Mouse (Mus musculus): ENCODE data around the gene Olfr427. TPM values are rescaled to one million over a fixed set of nuclear protein-coding genes. Genes with fewer than 3 reads are reported as not detected.

The Olfr427 gene
- polyA plus RNA-seq, 1 experiment from 2014 or later: not detected

DNA sequence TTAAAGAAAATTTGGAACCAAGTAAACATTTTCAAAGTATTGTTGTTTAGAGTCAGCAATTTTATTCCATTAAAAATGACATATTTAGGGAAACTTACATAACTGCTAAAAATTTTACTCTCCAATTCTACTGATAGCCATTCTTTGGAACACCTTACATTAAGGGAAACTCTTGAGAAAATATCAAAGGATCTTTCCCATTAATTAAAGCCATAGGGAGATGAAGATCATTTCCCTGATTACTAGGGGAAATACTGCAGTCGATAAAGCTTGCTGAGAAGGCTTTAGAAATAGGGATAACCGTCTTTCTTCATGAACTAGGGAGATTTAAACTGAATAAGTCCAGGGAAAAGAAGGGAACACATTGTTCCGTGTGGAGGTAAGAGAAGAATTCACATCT, 34.5 kb downstream of the Olfr427 start, which contains the start of gene Olfr424:
Gene Olfr424, plus strand, starts transcription at position 301 of the 400 bp plus-strand sequence.
- Histone ChIP-seq H3K27ac (replicated peaks) (no peak within 1 kb of the TSS), H3K4me3 (no peak within 1 kb of the TSS), H3K4me1 (0 out of 2 replicates have a peak, but pooled peaks cover 3% of the 10 kb centered on the region), H3K9ac (replicated peaks) (no peak within 1 kb of the TSS), H3K27me3 (no peaks in the 10 kb centered on the region), H3K9me3 (no peaks in the 10 kb centered on the region), H3K4me2 (replicated peaks) (no peak within 1 kb of the TSS), H3K36me3 (no peaks in the 10 kb centered on the region)
- no peak for ATAC-seq (ENCODE audit: low FRiP score, low read depth)
- 78% methylated on average over 3 of the region's 3 CpGs for WGBS

DNA sequence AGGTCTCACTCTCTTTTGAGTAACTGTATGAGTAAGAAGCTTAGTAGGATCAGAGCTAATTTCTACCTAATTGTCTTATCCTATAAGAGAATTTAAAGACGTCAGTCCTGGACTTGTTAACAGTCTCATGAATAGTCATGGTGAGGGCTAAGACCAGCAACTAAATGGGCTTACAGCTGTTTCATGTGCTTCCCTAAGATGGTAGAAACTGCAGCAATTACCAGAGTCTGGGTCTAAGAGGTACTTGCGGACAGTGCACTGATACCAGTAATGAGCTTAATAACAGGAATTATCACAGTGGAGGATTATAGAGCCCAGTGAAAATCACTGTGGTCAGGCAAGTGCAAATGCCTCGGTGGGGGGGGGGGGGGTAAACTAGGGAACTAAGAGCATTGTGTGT, 35.3 kb downstream of the Olfr427 start:
- Histone ChIP-seq H3K36me3 (no peaks in the 10 kb centered on the region), H3K9me3 (no peaks in the 10 kb centered on the region), H3K4me3 (no peak overlapping the region), H3K4me2 (replicated peaks) (no peak overlapping the region), H3K27me3 (no peaks in the 10 kb centered on the region), H3K4me1 (0 out of 2 replicates have a peak, but pooled peaks cover 3% of the 10 kb centered on the region), H3K9ac (replicated peaks) (no peak overlapping the region), H3K27ac (replicated peaks) (no peak overlapping the region)
- no peak for ATAC-seq (ENCODE audit: low FRiP score, low read depth)
- WGBS: 40% methylated on average over 3 of the region's 3 CpGs

DNA sequence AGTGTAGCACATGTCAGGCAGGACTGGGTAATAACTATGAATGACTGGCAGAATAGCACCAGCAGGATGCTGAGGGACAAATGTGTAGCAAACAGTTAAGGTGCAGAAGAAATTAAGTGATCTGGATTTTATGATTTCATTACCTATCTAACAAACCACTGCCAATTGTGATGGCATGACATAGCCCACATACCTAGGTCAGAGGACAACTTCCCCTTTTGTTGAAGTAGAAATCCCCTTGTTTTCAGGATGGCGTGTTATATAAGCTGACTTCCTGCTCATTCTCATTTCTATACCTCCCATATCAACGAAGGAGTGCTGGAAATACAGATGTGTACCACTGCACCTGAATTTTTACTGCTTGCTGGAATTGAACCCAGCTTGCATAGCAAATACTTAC, 44.7 kb downstream of the Olfr427 start:
- no peak overlapping the region for H3K4me2 ChIP-seq (replicated peaks)

DNA sequence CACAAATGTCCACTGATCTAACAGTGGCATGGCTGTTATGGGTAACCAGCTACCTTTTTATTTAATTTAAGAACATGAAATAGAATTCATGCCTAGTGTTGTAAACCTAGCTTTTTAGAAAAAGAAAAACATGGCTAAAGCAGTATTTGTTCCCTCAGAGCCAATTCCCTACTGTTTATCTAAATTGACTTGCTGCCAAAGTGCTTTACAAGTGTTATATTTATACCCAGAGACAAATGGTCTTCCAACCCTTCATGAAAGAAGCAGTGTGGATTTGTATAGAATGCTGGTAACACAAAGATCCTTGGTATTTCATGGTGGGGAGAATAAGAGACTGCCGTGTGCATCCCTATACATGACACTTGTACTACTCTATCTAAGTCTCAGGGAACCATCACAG, 50.0 kb downstream of the Olfr427 start:
- Histone ChIP-seq H3K4me2 (replicated peaks) (no peak overlapping the region), H3K27ac (replicated peaks) (no peak overlapping the region), H3K9me3 (no peaks in the 10 kb centered on the region), H3K4me3 (no peak overlapping the region), H3K27me3 (no peaks in the 10 kb centered on the region), H3K36me3 (no peaks in the 10 kb centered on the region), H3K4me1 (no peaks in the 10 kb centered on the region), H3K9ac (replicated peaks) (no peak overlapping the region)
- no peak for ATAC-seq (ENCODE audit: low FRiP score, low read depth)
- WGBS: 97% methylated on average over 1 of the region's 1 CpGs

More for the DNA sequence above, 44.7 kb downstream of the Olfr427 start:
- Histone ChIP-seq H3K4me1 (no peaks in the 10 kb centered on the region), H3K9ac (replicated peaks) (no peak overlapping the region), H3K4me3 (no peak overlapping the region), H3K36me3 (no peaks in the 10 kb centered on the region), H3K27me3 (no peaks in the 10 kb centered on the region), H3K9me3 (no peaks in the 10 kb centered on the region), H3K27ac (replicated peaks) (no peak overlapping the region)
- 84% methylated on average over 2 of the region's 2 CpGs for WGBS
- no peak for ATAC-seq (ENCODE audit: low FRiP score, low read depth)

DNA sequence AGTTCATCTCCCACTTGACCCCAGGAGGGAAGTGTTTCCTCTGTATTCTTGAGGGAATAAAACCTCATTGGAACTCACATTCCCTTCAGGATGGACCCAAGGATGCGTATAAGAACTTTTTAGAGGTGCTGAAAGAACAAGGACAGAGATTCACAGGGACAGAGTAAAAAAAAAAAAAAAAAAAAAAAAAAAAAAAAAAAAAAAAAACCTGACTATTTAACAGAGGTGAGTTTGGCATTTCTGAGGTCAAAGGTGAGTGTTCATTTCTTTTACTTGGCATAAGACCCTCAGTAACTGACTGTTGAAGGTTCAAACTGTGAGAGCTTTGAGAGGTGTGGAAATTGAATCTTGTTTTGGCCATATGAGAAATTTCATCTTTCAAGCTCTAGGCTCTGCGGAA, 52.6 kb downstream of the Olfr427 start:
- Histone ChIP-seq H3K4me3 (no peak overlapping the region), H3K4me2 (replicated peaks) (no peak overlapping the region), H3K36me3 (no peaks in the 10 kb centered on the region), H3K9me3 (no peaks in the 10 kb centered on the region), H3K27ac (replicated peaks) (no peak overlapping the region), H3K27me3 (no peaks in the 10 kb centered on the region), H3K4me1 (no peaks in the 10 kb centered on the region), H3K9ac (replicated peaks) (no peak overlapping the region)
- ATAC-seq (ENCODE audit: low FRiP score, low read depth): no peak
- 89% methylated on average over 2 of the region's 2 CpGs for WGBS

Other genes starting within 250 kb of the Olfr427 start
- gene Ifi211, start 183.8 kb upstream of the Olfr427 start, polyA plus RNA-seq (2016; fragmentation: Nextera tagmentation; extraction: Ambion mirVana): 0.33 and 0.47 TPM in 2 replicates
- gene Mndal, start 154.4 kb upstream of the Olfr427 start, polyA plus RNA-seq (2016; fragmentation: Nextera tagmentation; extraction: Ambion mirVana): 0.23 and 0.84 TPM in 2 replicates
- 0.19 and 0.41 TPM in 2 replicates for gene Ifi203, start 154.2 kb upstream of the Olfr427 start, polyA plus RNA-seq (2016; fragmentation: Nextera tagmentation; extraction: Ambion mirVana)
- not detected in 2 replicates for gene Ifi202b, start 114.1 kb upstream of the Olfr427 start, polyA plus RNA-seq (2016; fragmentation: Nextera tagmentation; extraction: Ambion mirVana)
- 0.10 and 0.21 TPM in 2 replicates for gene Ifi205, start 65.1 kb upstream of the Olfr427 start, polyA plus RNA-seq (2016; fragmentation: Nextera tagmentation; extraction: Ambion mirVana)
- not detected in 2 replicates for gene Olfr433, start 56.2 kb upstream of the Olfr427 start, polyA plus RNA-seq (2016; fragmentation: Nextera tagmentation; extraction: Ambion mirVana)
- not detected in 2 replicates for gene Olfr432, start 47.7 kb upstream of the Olfr427 start, polyA plus RNA-seq (2016; fragmentation: Nextera tagmentation; extraction: Ambion mirVana)
- not detected in 2 replicates for gene Olfr430, start 30.3 kb upstream of the Olfr427 start, polyA plus RNA-seq (2016; fragmentation: Nextera tagmentation; extraction: Ambion mirVana)
- not detected in 2 replicates for gene Olfr429, start 12.6 kb upstream of the Olfr427 start, polyA plus RNA-seq (2016; fragmentation: Nextera tagmentation; extraction: Ambion mirVana)
- not detected in 2 replicates for gene Olfr231, start 24.3 kb downstream of the Olfr427 start, polyA plus RNA-seq (2016; fragmentation: Nextera tagmentation; extraction: Ambion mirVana)
- gene Olfr424, start 34.6 kb downstream of the Olfr427 start, polyA plus RNA-seq (2016; fragmentation: Nextera tagmentation; extraction: Ambion mirVana): not detected in 2 replicates
- gene Olfr420, start 58.7 kb downstream of the Olfr427 start, polyA plus RNA-seq (2016; fragmentation: Nextera tagmentation; extraction: Ambion mirVana): not detected in 2 replicates
- gene Spta1, start 75.9 kb downstream of the Olfr427 start, polyA plus RNA-seq (2016; fragmentation: Nextera tagmentation; extraction: Ambion mirVana): 1.3 TPM in 2 replicates
- not detected in 2 replicates for gene Olfr419, start 155.2 kb downstream of the Olfr427 start, polyA plus RNA-seq (2016; fragmentation: Nextera tagmentation; extraction: Ambion mirVana)
- not detected in 2 replicates for gene Mptx1, start 233.6 kb downstream of the Olfr427 start, polyA plus RNA-seq (2016; fragmentation: Nextera tagmentation; extraction: Ambion mirVana)